Mouse (Mus musculus): Measurements from ENCODE around the gene Pex5l. TPM values are rescaled to one million over a fixed set of nuclear protein-coding genes. Genes with fewer than 3 reads are reported as not detected.

Pex5l gene
- polyA plus RNA-seq, 1 experiment from 2014 or later: 6.1 TPM

DNA sequence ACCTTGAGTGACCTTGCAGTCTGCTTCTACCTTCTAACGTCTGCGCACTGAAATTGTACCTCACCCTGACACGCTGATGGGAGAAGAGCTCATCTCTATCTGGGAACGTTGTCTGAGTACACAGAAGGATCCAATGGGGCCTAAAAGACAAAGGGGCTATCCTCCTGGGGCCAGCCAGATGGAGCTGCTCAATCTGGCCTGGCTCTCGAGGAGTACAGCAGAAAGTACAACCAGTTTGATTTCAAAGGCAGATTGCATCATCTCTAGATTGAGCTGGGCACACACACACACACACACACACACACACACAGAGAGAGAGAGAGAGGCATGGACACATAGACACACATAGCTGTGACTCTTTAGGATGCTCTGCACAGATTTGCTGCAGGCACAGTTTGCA, 94.7 kb downstream of the Pex5l start:
- no peak overlapping the region for H3K27ac ChIP-seq (ENCODE audit: low read depth, low read length)
- 43% methylated on average over 5 of the region's 5 CpGs for WGBS

DNA sequence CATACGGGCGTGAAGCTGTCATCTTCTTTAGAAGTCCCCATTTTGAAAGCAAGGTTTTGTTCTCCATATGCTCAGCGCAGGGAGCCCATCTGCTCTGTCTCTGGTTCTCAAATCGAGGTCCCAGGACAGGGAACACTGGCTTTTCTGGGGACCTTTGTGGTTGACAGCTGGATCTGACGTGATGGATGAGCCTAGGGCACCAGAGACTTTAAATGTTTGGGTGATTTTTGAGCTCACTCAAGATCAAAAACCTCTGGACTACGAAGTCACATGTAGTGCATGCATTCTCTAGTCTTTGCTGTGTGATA, 98.3 kb downstream of the Pex5l start:
- no peak for ATAC-seq (ENCODE audit: low read depth)
- H3K9me3 ChIP-seq (ENCODE audit: control insufficient read depth, low read length): no peaks in the 10 kb centered on the region
- H3K36me3 ChIP-seq (ENCODE audit: control insufficient read depth, insufficient read depth, low read length): no peaks in the 10 kb centered on the region
- no peak overlapping the region for H3K4me3 ChIP-seq (ENCODE audit: low read depth, low read length)
- no peaks in the 10 kb centered on the region for H3K27me3 ChIP-seq (ENCODE audit: control insufficient read depth, insufficient read depth, low read length)
- H3K27ac ChIP-seq (ENCODE audit: low read depth, low read length): no peak overlapping the region
- no peaks in the 10 kb centered on the region for H3K4me1 ChIP-seq (ENCODE audit: control insufficient read depth, insufficient read depth, low read length)
- no peak overlapping the region for H3K9ac ChIP-seq (replicated peaks; ENCODE audit: low read depth, low read length)
- WGBS: 68% methylated on average over 6 of the region's 6 CpGs
- H3K4me2 ChIP-seq (ENCODE audit: low read depth, low read length): no peak overlapping the region

More for the DNA sequence above, 94.7 kb downstream of the Pex5l start:
- no peaks in the 10 kb centered on the region for H3K4me1 ChIP-seq (ENCODE audit: control insufficient read depth, insufficient read depth, low read length)
- no peak overlapping the region for H3K9ac ChIP-seq (replicated peaks; ENCODE audit: low read depth, low read length)
- no peaks in the 10 kb centered on the region for H3K27me3 ChIP-seq (ENCODE audit: control insufficient read depth, insufficient read depth, low read length)
- H3K4me3 ChIP-seq (ENCODE audit: low read depth, low read length): no peak overlapping the region
- no peaks in the 10 kb centered on the region for H3K36me3 ChIP-seq (ENCODE audit: control insufficient read depth, insufficient read depth, low read length)
- H3K4me2 ChIP-seq (ENCODE audit: low read depth, low read length): no peak overlapping the region
- no peaks in the 10 kb centered on the region for H3K9me3 ChIP-seq (ENCODE audit: control insufficient read depth, low read length)
- peak; percentile 36; the same call in 1 of the 2 replicates for ATAC-seq (ENCODE audit: low read depth)

DNA sequence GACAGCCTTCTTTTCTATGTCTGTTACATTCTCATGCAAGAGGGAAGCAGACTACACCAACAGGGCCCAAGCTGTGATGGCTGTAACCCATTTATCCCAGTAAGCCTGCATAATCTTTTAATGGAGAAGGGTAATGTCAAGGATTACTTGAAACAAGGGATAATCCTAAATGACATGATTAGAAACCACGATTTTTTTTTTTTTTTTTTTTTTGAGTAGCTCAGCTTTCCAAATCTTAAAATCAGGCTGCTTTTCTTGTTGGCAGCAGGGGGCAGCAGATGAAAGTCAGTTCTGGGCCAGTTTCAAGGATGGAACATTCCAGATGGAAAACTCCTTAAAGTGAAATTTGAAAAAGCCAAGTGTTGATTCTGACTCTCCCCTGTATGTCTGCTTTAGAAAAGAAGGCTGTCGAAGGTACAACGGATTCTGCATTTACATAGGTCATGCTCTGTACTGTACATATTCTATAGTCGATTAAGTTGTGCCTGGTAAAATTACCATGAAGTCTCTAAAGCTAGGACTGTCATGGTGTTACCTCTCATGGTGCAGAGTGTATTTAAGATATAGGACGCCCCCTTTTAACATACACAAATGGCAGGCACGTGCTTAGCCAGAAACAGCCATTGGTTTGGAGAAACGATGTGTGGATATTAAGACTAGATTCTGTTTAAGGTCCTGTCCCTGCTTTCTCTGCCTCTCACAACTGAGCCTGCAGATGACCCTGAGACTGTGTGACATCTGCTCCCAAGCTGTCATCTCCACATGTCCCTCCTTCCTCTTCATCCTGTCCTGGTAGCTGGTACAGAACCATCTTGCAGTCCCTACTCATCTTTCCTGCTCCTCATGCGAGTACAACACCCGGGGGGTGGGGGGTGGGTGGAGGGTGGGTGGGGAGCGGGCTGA, 98.9 kb downstream of the Pex5l start:
- Histone ChIP-seq H3K4me1 (ENCODE audit: control insufficient read depth, insufficient read depth, low read length) (no peaks in the 10 kb centered on the region), H3K27me3 (ENCODE audit: control insufficient read depth, insufficient read depth, low read length) (no peaks in the 10 kb centered on the region), H3K27ac (ENCODE audit: low read depth, low read length) (no peak overlapping the region), H3K4me3 (ENCODE audit: low read depth, low read length) (no peak overlapping the region), H3K9ac (replicated peaks; ENCODE audit: low read depth, low read length) (no peak overlapping the region), H3K36me3 (ENCODE audit: control insufficient read depth, insufficient read depth, low read length) (no peaks in the 10 kb centered on the region), H3K9me3 (ENCODE audit: control insufficient read depth, low read length) (no peaks in the 10 kb centered on the region), H3K4me2 (ENCODE audit: low read depth, low read length) (no peak overlapping the region)
- WGBS: 68% methylated on average over 10 of the region's 10 CpGs
- peak; percentile 26; the same call in 1 of the 2 replicates for ATAC-seq (ENCODE audit: low read depth)

DNA sequence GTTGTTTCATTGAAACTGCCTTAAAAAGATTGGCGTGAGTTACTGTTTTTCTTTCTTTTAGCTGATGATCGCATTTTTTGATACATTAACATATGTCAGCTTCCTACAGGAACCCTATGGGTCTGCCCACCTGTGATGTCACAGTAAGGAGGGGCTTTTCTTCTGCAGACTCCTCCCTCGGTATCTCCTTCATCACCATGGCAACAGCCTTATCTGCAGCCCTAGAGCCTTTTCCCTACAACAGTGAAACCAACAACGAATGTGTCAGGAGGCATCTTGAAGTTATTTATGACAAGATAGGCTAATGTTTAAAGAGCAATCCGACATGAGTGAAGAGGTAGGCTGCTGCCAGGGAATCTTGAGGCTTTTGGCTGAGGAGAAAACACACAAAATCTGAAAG, 118.5 kb downstream of the Pex5l start:
- no peaks in the 10 kb centered on the region for H3K4me1 ChIP-seq (ENCODE audit: control insufficient read depth, insufficient read depth, low read length)
- no peak overlapping the region for H3K4me3 ChIP-seq (ENCODE audit: low read depth, low read length)
- no peaks in the 10 kb centered on the region for H3K36me3 ChIP-seq (ENCODE audit: control insufficient read depth, insufficient read depth, low read length)
- H3K9me3 ChIP-seq (ENCODE audit: control insufficient read depth, low read length): no peaks in the 10 kb centered on the region
- WGBS: 56% methylated on average over 5 of the region's 5 CpGs
- no peak overlapping the region for H3K9ac ChIP-seq (replicated peaks; ENCODE audit: low read depth, low read length)
- no peak overlapping the region for H3K27ac ChIP-seq (ENCODE audit: low read depth, low read length)
- H3K4me2 ChIP-seq (ENCODE audit: low read depth, low read length): no peak overlapping the region
- H3K27me3 ChIP-seq (ENCODE audit: control insufficient read depth, insufficient read depth, low read length): no peaks in the 10 kb centered on the region
- ATAC-seq (ENCODE audit: low read depth): peak; percentile 88

DNA sequence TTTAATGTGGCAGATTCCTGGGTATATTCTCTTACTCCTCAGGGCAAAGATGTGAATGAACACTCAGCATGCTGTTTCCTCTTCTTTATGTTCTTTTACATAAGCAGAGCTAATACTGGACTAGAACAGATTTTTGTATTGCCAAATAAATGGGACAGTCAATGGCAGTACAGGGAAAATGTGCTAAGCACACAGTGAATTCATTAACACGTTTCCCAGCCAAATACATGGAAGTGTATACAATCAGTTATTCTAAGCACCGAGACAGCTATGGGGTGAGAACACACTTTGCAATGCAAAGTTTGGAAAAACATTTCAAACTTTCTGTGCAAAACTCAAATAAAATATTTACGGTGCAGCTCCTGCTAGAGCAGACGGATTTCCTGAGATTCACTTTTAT, 139.1 kb downstream of the Pex5l start:
- Histone ChIP-seq H3K4me1 (ENCODE audit: control insufficient read depth, insufficient read depth, low read length) (no peaks in the 10 kb centered on the region), H3K4me2 (ENCODE audit: low read depth, low read length) (no peak overlapping the region), H3K9ac (replicated peaks; ENCODE audit: low read depth, low read length) (no peak overlapping the region), H3K9me3 (ENCODE audit: control insufficient read depth, low read length) (no peaks in the 10 kb centered on the region), H3K4me3 (ENCODE audit: low read depth, low read length) (no peak overlapping the region), H3K27me3 (ENCODE audit: control insufficient read depth, insufficient read depth, low read length) (no peaks in the 10 kb centered on the region), H3K27ac (ENCODE audit: low read depth, low read length) (no peak overlapping the region), H3K36me3 (ENCODE audit: control insufficient read depth, insufficient read depth, low read length) (no peaks in the 10 kb centered on the region)
- no peak for ATAC-seq (ENCODE audit: low read depth)
- 77% methylated on average over 4 of the region's 4 CpGs for WGBS

DNA sequence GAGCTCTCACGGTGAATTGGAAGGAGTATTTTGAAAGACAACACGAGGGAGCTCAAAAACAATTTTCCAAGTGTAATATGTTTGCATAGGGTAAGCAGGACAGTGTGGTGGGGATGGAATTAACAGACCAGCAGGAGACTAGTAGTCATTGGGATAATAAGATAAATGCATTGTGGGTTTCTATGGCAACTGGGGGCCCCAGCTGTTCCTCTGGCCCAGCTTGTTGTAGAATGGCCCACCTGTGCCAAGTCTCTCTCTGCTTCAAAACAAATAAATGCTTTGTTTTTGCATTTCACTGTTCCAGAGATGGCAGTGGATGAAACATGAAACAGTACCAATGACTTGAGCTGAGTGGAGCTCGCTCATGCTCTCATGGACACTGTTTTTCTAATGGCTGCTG, 141.3 kb downstream of the Pex5l start:
- ATAC-seq (ENCODE audit: low read depth): peak; percentile 83; the same call in 1 of the 2 replicates
- no peak overlapping the region for H3K9ac ChIP-seq (replicated peaks; ENCODE audit: low read depth, low read length)
- WGBS: 58% methylated on average over 3 of the region's 3 CpGs
- no peaks in the 10 kb centered on the region for H3K36me3 ChIP-seq (ENCODE audit: control insufficient read depth, insufficient read depth, low read length)
- H3K4me2 ChIP-seq (ENCODE audit: low read depth, low read length): no peak overlapping the region
- H3K4me3 ChIP-seq (ENCODE audit: low read depth, low read length): no peak overlapping the region
- H3K27me3 ChIP-seq (ENCODE audit: control insufficient read depth, insufficient read depth, low read length): no peaks in the 10 kb centered on the region
- no peak overlapping the region; the same call in 1 of the 2 replicates for H3K27ac ChIP-seq (ENCODE audit: low read depth, low read length)
- H3K9me3 ChIP-seq (ENCODE audit: control insufficient read depth, low read length): no peaks in the 10 kb centered on the region
- H3K4me1 ChIP-seq (ENCODE audit: control insufficient read depth, insufficient read depth, low read length): no peaks in the 10 kb centered on the region

DNA sequence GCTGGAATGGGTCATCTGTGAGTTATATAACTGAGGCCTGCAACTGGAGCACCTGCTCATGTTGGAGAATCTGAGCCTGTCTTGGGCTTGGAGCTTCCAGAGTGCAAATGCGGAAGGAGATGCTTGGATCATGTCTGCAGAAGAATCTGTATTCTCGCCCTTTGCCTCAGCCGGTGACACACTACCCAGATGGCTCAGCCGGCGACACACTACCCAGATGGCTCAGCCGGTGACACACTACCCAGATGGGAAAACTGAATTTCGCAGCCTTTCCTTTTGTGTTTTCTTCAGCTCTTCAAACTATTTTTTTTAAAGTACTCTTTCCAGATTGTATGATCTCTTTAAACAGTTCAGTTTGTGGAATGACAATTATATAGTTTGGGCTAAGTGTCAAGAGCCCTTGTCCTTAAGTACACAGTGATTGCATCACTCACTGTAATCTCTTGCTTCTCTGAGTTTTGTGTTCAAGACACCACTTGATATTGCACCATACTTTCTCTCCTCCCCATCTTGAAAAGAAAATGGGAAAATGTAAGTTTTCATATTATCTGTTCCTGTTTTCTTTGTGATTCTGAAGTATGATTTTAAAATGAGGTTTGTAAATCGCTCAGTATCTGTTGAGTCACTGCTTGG, 142.5 kb downstream of the Pex5l start:
- 84% methylated on average over 8 of the region's 8 CpGs for WGBS
- no peak overlapping the region for H3K9ac ChIP-seq (replicated peaks; ENCODE audit: low read depth, low read length)
- H3K4me1 ChIP-seq (ENCODE audit: control insufficient read depth, insufficient read depth, low read length): no peaks in the 10 kb centered on the region

DNA sequence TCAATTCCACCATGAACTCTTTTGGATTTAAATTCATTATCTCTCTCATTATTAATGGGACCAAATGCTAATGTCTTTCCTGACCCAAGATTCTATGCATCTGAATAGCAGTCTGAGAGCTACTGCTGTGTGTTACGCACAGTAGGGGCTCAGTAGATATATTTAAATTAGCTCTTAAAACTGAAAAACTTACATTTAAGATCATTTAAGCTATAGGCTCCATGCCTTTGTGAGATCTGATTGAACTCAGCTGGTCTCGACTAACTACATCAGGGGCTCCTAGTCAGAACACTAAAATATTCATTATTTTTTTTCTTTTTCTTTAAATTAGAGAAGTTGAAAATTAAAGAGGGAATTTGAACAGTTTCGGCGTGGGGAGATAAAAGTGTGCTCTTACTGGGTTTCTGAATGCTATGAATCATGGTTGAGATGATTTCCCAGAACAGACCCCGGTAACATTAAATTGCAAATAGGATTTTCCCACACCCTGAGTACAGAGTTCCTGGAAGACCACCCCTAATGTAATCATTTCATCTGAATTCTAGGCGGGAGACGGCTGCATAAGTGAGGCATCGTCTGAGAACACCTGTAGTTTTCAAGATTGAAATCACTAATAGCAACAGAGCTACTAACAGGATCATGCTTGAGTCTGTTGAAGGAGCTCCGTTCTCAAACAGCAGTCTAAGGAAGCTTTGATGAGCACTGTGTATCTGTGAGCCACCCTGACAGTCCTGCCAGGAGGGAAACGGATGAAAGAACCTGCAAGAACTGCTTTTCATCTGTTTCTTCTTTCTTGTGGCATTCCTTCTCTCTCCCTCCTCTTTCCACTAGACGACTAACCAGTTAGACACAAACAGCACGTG, 151.1 kb downstream of the Pex5l start:
- H3K27ac ChIP-seq (ENCODE audit: low read depth, low read length): no peak overlapping the region
- H3K4me2 ChIP-seq (ENCODE audit: low read depth, low read length): no peak overlapping the region
- H3K27me3 ChIP-seq (ENCODE audit: control insufficient read depth, insufficient read depth, low read length): no peaks in the 10 kb centered on the region
- no peak overlapping the region for H3K4me3 ChIP-seq (ENCODE audit: low read depth, low read length)
- H3K9ac ChIP-seq (replicated peaks; ENCODE audit: low read depth, low read length): no peak overlapping the region
- H3K9me3 ChIP-seq (ENCODE audit: control insufficient read depth, low read length): no peaks in the 10 kb centered on the region
- 72% methylated on average over 12 of the region's 12 CpGs for WGBS
- no peaks in the 10 kb centered on the region for H3K36me3 ChIP-seq (ENCODE audit: control insufficient read depth, insufficient read depth, low read length)
- no peaks in the 10 kb centered on the region for H3K4me1 ChIP-seq (ENCODE audit: control insufficient read depth, insufficient read depth, low read length)
- ATAC-seq (ENCODE audit: low read depth): peak; percentile 59

More for the DNA sequence above, 142.5 kb downstream of the Pex5l start:
- H3K4me2 ChIP-seq (ENCODE audit: low read depth, low read length): no peak overlapping the region
- H3K27ac ChIP-seq (ENCODE audit: low read depth, low read length): no peak overlapping the region
- H3K27me3 ChIP-seq (ENCODE audit: control insufficient read depth, insufficient read depth, low read length): no peaks in the 10 kb centered on the region
- no peak for ATAC-seq (ENCODE audit: low read depth)
- H3K9me3 ChIP-seq (ENCODE audit: control insufficient read depth, low read length): no peaks in the 10 kb centered on the region
- no peak overlapping the region for H3K4me3 ChIP-seq (ENCODE audit: low read depth, low read length)
- no peaks in the 10 kb centered on the region for H3K36me3 ChIP-seq (ENCODE audit: control insufficient read depth, insufficient read depth, low read length)

All from neural tube, embryonic 14.5 days (tissue).